Mouse (Mus musculus) lung, adult 18-20 months (tissue): Measurements from ENCODE around the gene Ttc7b.
A peak's percentile ranks its signal among the peaks of the same experiment; 100 is the strongest.

Experiments
- DNase-seq, 2 experiments: peaks; one replicate each; pipeline ENCODE4 v3.0.0; 2022; ENCODE audit warnings: mixed read lengths in 2 of 2

Gene Ttc7b

GRCm38 (mm10) chr12:100520794-100521186 is at the start of gene Ttc7b:
Gene Ttc7b, minus strand, starts transcription at chr12:100520826.
- DNase-seq = peak in 1 of 2 experiments; percentile 40

- DNase-seq = no peak
Observed at GRCm38 (mm10) chr12:100568831-100569230, 48.2 kb upstream of the Ttc7b start.

DNA sequence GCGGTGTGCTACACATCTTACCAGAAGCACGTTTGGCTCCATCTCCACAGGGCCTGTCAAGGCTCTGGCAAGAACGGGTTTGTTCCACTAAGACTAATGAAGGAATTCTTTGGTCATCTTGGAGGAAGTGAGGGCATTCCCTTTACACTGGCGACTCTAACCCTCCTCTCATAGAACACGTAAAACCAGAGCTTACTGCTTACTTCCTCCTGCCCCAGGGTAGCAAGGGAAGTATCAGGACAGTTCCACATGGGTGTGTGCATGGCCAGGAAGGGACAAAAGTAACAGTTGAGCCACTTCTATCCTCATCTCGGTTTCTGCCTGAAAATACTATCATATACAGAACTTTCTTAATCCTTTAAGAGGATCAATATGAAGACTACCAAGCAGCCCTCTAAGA is 47.5 kb upstream of the Ttc7b start:
- no peak for DNase-seq

DNA sequence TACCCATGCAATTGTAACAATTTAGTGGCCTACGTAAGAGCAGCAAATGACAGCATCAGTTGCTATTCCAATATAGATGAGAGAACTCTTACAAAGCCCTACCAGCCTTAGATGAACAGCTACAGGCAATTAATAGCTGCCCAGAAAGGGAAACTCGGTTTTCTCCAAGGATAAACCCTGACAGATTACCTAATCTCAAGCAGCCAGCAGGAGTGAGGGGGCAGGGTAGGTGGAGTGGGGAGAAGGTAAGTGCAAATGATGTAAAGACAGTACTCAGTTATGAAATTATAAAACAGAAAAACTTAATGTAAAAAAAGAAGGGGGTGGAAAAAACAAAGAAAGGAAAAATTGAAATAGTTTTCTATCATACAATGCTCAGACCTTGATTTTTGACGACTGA is 47.0 kb upstream of the Ttc7b start:
- no peak for DNase-seq

DNA sequence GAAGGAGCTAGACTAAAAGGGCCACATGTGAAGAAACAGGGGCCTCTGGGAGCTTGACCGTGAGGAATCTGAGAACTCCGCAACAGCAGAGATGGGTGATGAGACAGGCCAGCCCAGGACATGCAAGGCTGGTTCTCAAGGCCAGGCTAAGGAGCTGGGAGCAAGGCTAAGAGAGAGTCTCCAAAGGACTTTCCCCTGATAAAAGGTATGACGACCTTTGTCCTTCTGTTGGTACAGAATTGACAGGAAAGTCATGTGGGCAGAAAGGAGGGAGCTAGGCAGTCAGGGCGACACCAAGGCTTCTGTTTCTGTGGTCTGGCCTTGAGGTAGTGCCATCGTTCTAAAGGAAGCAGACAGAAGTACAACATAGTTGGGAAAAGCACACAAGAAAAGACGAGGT is 33.0 kb upstream of the Ttc7b start:
- DNase-seq = no peak

DNA sequence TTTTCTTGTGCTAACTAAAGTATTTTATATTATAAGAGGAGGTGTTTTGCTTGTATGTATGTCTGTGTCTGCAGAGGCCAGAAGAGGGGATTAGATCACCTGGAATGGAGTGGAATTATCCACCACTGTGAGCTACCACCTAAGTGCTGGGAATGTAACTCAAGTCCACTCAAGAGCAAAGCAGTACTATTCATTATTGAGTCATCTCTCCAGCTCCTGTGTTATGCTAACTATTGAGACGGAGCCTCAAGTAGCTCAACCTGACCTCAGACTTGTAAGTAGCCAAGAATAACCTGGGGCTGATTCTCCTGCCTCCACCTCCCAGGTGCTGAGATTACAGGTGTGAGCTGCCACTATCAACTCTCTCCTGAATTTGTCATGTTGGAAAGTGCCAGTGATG is 31.3 kb upstream of the Ttc7b start:
- peak in 1 of 2 experiments; percentile 11 for DNase-seq

- DNase-seq = no peak
Observed at GRCm38 (mm10) chr12:100544194-100544567, 23.6 kb upstream of the Ttc7b start.

DNA sequence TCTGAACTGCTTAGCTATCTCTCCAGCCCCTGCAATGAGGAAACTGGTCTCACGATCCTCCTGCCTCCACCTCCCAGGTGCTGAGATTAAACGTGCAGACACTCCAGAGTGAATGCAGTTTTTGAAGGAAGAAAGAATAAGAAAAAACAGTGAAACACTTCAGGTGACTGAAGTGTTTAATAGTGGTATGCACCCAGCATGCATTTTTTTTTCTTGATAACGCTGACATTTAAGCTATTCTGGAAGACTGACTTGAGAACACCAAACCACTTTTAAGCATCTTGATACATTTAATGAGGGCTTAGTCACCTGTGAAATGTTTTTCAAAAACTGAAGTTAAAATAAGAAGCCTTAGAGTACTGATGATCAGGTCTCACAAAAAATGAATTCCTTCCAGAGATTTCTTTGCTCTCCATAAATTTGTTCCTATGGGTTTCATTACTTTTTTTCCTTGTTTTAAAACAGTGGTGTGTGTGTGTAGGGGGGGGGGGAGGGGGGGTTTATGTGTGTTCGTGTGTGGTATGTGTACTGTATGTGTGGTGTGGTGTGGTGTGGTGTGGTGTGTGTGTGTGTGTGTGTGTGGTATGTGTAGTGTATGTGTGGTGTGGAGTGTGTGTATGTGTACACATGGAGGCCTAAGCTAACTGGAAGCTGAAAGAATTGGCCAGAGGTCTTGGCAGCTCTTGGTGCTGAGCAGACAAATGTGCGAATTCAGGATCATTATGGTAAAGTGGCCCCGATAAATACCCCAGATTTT is 23.0 kb upstream of the Ttc7b start:
- no peak for DNase-seq

- no peak for DNase-seq
Observed at GRCm38 (mm10) chr12:100542494-100542893, 21.9 kb upstream of the Ttc7b start.

DNA sequence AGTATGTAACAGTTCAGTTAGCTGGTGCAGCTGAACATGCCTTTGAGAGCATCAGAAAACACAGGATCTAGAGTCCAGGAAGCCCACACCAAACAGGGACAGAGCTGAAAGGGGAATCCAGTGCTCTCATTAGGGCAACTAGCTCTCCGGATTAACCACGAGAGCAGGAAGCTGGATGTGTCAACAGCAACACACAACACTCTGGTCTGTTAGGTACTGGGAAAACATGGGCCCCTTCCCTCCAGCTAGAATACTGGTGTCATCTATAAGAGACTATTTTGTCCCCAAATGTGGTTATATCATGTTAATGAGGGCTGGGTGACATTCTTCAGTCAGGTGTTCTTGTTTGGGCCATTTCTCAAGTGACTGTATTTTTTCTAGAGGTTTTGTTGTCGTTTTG is 21.4 kb upstream of the Ttc7b start:
- DNase-seq = no peak

- DNase-seq = no peak
Observed at GRCm38 (mm10) chr12:100539158-100539714, 18.6 kb upstream of the Ttc7b start.

- DNase-seq = peak; percentile 55 to 70
Observed at GRCm38 (mm10) chr12:100538445-100539157, 18.0 kb upstream of the Ttc7b start.

GRCm38 (mm10) chr12:100537091-100537490 is 16.5 kb upstream of the Ttc7b start:
- no peak for DNase-seq

GRCm38 (mm10) chr12:100535028-100535427 is 14.4 kb upstream of the Ttc7b start:
- no peak for DNase-seq

DNA sequence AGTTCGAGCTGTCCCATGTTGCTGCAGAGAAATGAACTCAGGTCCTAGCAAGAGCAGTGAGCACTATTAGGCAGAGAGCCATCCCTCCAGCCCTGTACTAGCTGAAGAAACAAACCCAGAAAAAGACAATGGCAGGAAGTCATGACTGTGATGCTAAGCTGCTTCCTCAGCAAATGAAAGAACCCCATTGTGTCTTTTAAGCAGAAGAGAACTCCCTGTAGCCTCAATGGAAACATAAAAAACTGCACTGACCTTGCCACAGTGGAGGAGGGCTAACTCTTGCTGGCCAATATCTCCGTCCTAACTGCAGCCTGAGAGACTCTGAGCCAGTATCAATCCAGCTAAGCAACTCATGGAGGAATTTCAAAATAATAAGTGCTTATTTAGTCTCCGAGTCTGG is 13.4 kb upstream of the Ttc7b start:
- DNase-seq = peak in 1 of 2 experiments; percentile 51

DNA sequence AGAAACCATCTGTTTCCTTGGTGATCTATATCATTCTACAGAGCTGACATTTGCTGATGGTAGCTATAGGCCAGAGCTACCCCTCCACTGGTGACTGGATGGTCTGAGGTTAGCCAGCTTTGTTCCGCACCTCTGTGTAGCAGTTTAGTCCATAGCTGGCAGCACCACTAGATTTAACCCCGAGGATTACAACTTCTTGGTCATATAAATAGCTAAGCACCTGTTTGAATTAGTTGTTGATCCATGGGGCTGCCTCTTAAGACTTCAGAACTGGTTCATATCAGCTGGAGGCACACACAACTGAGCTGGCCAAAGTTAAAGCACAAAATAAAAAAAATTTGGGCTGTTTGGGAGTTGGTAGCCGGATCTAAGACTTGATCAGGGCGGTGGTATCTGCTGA is 12.6 kb upstream of the Ttc7b start:
- no peak for DNase-seq

GRCm38 (mm10) chr12:100531740-100532139 is 11.1 kb upstream of the Ttc7b start:
- no peak for DNase-seq

- DNase-seq = no peak
Observed at GRCm38 (mm10) chr12:100530871-100531270, 10.2 kb upstream of the Ttc7b start.

DNA sequence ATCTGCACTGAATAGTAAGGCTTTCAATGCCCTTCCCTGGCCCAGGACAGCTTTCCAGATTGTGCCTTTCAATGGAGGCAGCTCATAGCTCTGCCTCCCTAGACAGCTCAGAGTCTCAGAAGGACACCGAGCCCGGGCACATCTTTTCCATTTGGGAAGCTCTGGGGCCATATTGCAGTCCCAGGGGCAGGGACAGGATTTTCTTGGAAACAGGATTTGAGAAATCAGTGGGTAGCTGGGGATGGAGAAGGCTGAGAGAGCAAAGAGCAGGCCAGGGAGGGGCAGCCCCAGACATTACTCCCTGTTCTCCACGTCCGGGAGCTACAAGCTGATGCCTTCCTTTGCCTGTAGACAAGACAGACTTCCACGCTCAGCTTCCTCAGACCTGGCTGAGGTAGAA is 9.0 kb upstream of the Ttc7b start:
- no peak for DNase-seq

- DNase-seq = peak; percentile 67
Observed at GRCm38 (mm10) chr12:100529172-100529571, 8.5 kb upstream of the Ttc7b start.

GRCm38 (mm10) chr12:100528246-100528645 is 7.6 kb upstream of the Ttc7b start:
- no peak for DNase-seq

DNA sequence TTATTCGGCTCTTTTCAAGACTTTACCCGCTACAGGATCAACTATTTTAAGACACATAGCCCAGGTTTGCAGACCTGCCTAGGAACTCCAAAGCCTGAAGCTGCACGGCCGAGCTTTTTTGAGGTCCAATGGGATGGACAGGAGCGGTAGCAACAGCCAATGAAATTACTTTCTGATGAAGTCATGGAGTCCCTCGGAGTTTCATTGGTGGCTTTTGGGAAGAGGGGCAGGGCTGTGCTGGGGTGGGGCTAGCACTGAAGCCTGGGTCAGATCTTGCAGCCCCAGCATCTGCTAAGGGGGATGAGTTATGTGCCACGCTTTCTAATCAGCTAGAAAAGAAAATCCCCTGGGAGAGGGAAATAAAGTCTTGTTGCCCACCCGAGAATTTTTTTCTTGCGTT is 7.1 kb upstream of the Ttc7b start:
- DNase-seq = peak; percentile 76 to 81

- DNase-seq = no peak
Observed at GRCm38 (mm10) chr12:100527241-100527640, 6.6 kb upstream of the Ttc7b start.

DNA sequence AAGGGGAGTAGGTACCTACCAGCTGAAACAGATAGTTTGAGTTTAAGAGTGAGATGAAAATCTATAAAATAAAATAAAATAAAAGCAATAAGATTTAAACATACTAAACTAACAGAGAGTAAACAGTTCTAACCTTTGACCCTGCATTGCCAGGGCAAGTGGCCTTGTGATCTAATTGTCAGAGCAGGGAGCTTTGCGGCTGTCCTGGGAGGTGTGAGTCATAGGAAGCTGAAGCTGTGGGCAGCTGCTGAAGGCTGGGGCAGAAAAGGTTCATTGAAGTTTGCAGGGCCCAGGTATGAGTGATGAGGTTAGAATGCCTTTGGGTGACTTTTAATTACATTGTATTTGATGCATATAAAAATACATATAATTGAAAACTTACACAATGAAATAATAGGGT is 5.3 kb upstream of the Ttc7b start:
- DNase-seq = no peak
